Mouse (Mus musculus): ENCODE results near the gene Golgb1. TPM values are rescaled to one million over a fixed set of nuclear protein-coding genes. Genes with fewer than 3 reads are reported as not detected.

The Golgb1 gene
- polyA plus RNA-seq, 1 experiment from 2014 or later: 91.6 TPM

DNA sequence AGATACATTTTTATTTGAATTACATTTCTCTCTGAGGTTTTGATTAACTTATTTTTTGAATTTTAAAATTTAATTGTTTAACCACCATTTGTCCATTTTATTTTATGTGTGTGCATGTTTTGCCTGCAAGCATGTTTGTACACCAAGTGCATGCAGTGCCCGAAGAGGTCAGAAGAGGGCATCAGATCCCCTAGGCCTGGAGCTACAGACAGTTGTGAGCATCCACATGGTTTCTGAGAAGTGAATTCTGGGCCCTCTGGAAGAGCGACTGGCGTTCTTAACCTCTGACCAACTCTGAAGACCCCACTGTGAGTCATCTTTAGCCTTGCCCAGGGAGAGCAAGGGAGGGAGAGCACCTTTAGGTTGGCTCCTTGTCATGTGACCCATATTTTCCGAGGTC is 9.9 kb downstream of the Golgb1 start:
- Histone ChIP-seq H3K27me3 (no peaks in the 10 kb centered on the region), H3K36me3 (peaks cover 27% of the 10 kb centered on the region), H3K4me2 (replicated peaks) (no peak overlapping the region), H3K4me3 (replicated peaks) (no peak overlapping the region), H3K27ac (no peak overlapping the region), H3K9me3 (no peaks in the 10 kb centered on the region), H3K9ac (replicated peaks) (no peak overlapping the region), H3K4me1 (replicated peaks) (peaks cover 15% of the 10 kb centered on the region)
- ATAC-seq: no peak
- WGBS: 79% methylated on average over 4 of the region's 4 CpGs

DNA sequence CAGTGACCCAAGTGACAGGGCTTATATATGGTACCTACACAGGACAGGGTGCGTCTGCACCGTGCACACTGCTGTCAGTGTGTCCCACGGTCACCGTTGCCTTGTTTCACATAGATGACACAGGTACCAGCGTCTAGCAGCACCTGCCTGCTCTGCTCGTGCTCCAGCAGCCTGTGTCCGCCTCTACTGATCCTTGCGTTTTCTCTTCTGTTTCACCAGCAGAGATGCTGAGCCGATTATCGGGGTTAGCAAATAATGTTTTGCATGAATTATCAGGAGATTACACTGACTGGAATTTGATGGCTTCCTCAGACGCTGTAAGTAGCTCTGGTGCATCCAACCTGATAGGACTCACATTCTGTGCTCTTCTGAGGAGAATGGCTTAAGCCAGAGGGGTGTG is 11.0 kb downstream of the Golgb1 start:
- ATAC-seq: no peak
- no peaks in the 10 kb centered on the region for H3K9me3 ChIP-seq
- no peaks in the 10 kb centered on the region for H3K27me3 ChIP-seq
- no peak overlapping the region for H3K27ac ChIP-seq
- peaks cover 35% of the 10 kb centered on the region for H3K36me3 ChIP-seq
- H3K4me3 ChIP-seq (replicated peaks): no peak overlapping the region
- H3K4me2 ChIP-seq (replicated peaks): no peak overlapping the region
- peaks cover 14% of the 10 kb centered on the region for H3K4me1 ChIP-seq (replicated peaks)
- WGBS: 84% methylated on average over 11 of the region's 11 CpGs
- H3K9ac ChIP-seq (replicated peaks): no peak overlapping the region

DNA sequence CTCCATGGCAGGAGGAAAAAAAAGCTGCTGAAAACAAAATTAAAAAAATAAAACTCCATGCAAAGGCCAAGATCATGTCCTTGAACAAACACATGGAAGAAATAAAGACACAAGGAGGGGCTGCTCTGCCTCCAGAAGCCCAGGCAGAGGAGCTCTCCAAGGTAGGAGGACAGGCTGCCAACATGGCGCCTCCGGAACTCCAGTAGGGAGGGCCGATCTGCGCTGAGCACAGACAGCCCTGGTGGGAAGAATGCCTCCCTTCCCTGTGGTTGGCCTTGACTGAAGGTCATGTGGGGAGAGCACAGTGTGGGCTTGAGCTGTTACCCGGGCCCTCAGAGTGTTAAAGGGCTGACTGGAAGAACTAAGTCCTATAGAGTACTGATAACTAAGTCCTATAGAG is 12.6 kb downstream of the Golgb1 start:
- H3K27ac ChIP-seq: no peak overlapping the region
- no peak overlapping the region for H3K4me3 ChIP-seq (replicated peaks)
- no peak for ATAC-seq
- H3K9ac ChIP-seq (replicated peaks): no peak overlapping the region
- no peak overlapping the region for H3K4me2 ChIP-seq (replicated peaks)
- WGBS: 89% methylated on average over 5 of the region's 5 CpGs
- no peaks in the 10 kb centered on the region for H3K27me3 ChIP-seq
- H3K9me3 ChIP-seq: no peaks in the 10 kb centered on the region
- peaks cover 11% of the 10 kb centered on the region for H3K4me1 ChIP-seq (replicated peaks)
- H3K36me3 ChIP-seq: peaks cover 49% of the 10 kb centered on the region

DNA sequence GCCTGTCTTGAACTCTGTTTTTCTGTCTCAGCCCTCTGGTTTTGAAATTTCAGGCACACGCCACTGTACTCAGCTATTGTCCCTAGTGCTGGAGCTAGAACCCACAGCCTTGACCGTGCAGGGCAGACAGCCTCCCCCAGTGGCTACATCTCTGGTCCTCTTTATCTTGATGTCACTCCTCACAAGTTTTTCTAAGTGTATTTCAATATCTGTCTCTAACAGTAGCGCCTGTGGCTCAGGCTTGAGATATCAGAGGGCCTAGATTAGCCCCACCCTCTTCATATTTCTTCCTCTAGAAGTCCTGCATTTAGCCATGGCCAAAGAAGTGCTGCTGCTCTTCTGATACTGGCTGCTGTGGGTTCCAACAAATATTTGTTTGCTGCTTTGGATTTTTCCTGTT is 15.6 kb downstream of the Golgb1 start:
- WGBS: 92% methylated on average over 3 of the region's 3 CpGs
- no peak overlapping the region for H3K27ac ChIP-seq
- H3K36me3 ChIP-seq: peaks cover 76% of the 10 kb centered on the region

DNA sequence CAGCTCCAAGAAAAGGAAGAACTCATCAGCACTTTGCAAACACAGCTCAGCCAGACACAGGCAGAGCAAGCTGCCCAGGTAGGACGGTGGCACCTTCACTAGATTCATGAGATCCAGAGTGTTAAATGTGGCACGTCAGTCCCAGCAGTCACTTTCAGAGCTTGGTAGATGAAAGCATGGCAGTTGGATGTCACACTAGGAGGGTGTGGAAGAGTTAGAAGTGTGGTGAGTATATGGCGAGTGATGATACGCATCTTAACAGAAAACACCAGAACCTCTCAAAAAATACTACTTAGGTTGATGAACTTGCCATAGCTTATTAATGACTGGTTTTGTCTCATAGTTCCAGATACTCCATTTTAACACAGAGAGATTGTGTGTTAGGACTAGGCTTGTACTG is 16.5 kb downstream of the Golgb1 start:
- H3K4me2 ChIP-seq (replicated peaks): no peak overlapping the region
- H3K9me3 ChIP-seq: no peaks in the 10 kb centered on the region
- ATAC-seq: no peak
- no peak overlapping the region for H3K4me3 ChIP-seq (replicated peaks)
- no peaks in the 10 kb centered on the region for H3K4me1 ChIP-seq (replicated peaks)
- H3K9ac ChIP-seq (replicated peaks): no peak overlapping the region
- 98% methylated on average over 4 of the region's 4 CpGs for WGBS
- no peak overlapping the region for H3K27ac ChIP-seq
- H3K36me3 ChIP-seq: peaks cover 78% of the 10 kb centered on the region
- no peaks in the 10 kb centered on the region for H3K27me3 ChIP-seq

More for the DNA sequence above, 15.6 kb downstream of the Golgb1 start:
- H3K4me2 ChIP-seq (replicated peaks): no peak overlapping the region
- H3K9ac ChIP-seq (replicated peaks): no peak overlapping the region
- no peaks in the 10 kb centered on the region for H3K4me1 ChIP-seq (replicated peaks)
- no peaks in the 10 kb centered on the region for H3K9me3 ChIP-seq
- no peaks in the 10 kb centered on the region for H3K27me3 ChIP-seq
- no peak overlapping the region for H3K4me3 ChIP-seq (replicated peaks)
- ATAC-seq: no peak

DNA sequence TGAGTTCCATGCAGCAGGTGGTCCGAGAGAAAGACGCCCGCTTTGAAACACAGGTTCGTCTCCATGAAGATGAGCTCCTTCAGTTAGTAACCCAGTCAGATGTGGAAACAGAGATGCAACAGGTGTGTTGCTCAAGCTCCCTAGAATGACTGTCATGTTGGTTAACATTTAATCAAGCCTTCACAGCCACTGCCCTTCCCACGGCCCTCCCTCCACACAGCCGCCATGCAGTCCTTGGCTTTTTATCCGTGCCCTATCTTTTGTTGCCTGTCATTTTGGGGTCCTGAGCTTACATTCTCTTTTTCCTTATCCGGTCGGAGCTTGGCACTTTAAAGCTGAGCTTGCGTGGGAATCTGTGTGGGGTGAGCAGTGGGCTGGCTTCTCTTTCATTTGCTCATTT is 18.4 kb downstream of the Golgb1 start:
- peaks cover 79% of the 10 kb centered on the region for H3K36me3 ChIP-seq
- H3K4me3 ChIP-seq (replicated peaks): no peak overlapping the region
- 91% methylated on average over 10 of the region's 10 CpGs for WGBS
- no peaks in the 10 kb centered on the region for H3K9me3 ChIP-seq
- no peak for ATAC-seq
- no peaks in the 10 kb centered on the region for H3K27me3 ChIP-seq
- no peak overlapping the region for H3K27ac ChIP-seq
- no peaks in the 10 kb centered on the region for H3K4me1 ChIP-seq (replicated peaks)
- no peak overlapping the region for H3K4me2 ChIP-seq (replicated peaks)
- no peak overlapping the region for H3K9ac ChIP-seq (replicated peaks)

DNA sequence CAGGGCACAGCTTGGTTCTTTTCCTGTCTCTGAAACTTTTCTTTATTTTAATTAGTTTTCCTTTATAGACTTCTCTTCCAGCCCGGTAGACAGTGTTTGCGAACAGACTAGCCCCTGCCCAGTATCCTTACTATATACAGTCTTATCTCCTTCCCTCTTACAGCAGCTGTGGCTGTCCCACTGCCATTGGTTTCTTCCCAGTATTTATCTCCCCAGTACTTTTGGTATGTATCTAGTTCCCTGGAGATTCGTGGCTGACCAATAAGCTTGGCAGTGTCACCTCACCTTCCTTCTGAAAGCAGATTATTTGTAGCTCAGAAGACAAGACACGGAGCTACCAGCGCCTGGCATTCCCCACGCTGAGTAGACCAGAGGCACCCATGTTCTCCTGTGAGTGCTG is 21.8 kb downstream of the Golgb1 start:
- H3K9ac ChIP-seq (replicated peaks): no peak overlapping the region
- H3K4me2 ChIP-seq (replicated peaks): no peak overlapping the region
- H3K36me3 ChIP-seq: peaks cover 89% of the 10 kb centered on the region
- H3K4me3 ChIP-seq (replicated peaks): no peak overlapping the region
- no peak overlapping the region for H3K27ac ChIP-seq
- ATAC-seq: no peak
- no peaks in the 10 kb centered on the region for H3K9me3 ChIP-seq
- H3K4me1 ChIP-seq (replicated peaks): no peaks in the 10 kb centered on the region
- 95% methylated on average over 6 of the region's 6 CpGs for WGBS
- no peaks in the 10 kb centered on the region for H3K27me3 ChIP-seq

DNA sequence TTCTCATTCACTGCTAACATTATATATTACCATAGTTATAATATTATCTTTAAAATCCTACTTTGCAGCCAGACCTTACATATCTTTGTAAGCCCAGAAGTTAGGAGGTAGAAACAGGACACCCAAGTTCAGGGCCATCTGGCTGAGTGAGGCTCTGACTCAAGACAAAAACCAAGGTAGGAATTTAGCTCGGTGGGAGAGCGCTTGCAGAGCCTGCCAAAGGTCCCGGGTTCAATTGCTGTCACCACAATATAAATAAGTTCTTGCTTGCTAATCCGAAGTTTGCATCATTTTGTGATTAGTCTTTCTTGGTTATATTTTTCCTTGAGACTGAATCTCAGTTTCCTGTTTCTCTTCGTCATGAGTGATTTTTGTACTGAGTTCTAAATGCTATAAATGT is 28.2 kb downstream of the Golgb1 start:
- H3K36me3 ChIP-seq: peaks cover 62% of the 10 kb centered on the region
- H3K4me3 ChIP-seq (replicated peaks): no peak overlapping the region
- no peaks in the 10 kb centered on the region for H3K9me3 ChIP-seq
- H3K4me1 ChIP-seq (replicated peaks): no peaks in the 10 kb centered on the region
- no peak overlapping the region for H3K4me2 ChIP-seq (replicated peaks)
- H3K9ac ChIP-seq (replicated peaks): no peak overlapping the region
- H3K27me3 ChIP-seq: no peaks in the 10 kb centered on the region
- ATAC-seq: no peak
- WGBS: 90% methylated on average over 5 of the region's 5 CpGs
- H3K27ac ChIP-seq: no peak overlapping the region

DNA sequence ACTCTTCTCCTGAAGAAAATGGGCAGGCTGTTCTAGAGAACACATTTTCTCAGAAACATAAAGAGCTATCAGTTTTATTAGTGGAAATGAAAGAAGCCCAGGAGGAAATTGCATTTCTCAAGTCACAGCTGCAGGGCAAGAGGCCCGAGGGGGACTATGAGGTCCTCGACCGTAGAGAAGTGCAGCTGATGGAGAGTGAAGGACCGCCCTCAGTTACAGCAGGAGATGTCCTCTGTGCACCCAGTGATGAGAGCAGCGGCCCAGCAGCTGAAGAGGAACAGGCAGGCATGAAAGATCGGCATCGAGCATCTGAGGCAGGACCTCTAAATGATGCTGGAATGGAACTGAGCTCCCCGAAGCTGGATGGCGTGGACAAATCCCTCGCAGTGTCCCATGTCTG is 37.0 kb downstream of the Golgb1 start:
- Histone ChIP-seq H3K4me2 (replicated peaks) (no peak overlapping the region), H3K36me3 (peaks cover 77% of the 10 kb centered on the region), H3K9ac (replicated peaks) (no peak overlapping the region), H3K9me3 (no peaks in the 10 kb centered on the region), H3K4me3 (replicated peaks) (no peak overlapping the region), H3K4me1 (replicated peaks) (no peaks in the 10 kb centered on the region), H3K27ac (no peak overlapping the region), H3K27me3 (no peaks in the 10 kb centered on the region)
- 91% methylated on average over 10 of the region's 10 CpGs for WGBS
- no peak for ATAC-seq

DNA sequence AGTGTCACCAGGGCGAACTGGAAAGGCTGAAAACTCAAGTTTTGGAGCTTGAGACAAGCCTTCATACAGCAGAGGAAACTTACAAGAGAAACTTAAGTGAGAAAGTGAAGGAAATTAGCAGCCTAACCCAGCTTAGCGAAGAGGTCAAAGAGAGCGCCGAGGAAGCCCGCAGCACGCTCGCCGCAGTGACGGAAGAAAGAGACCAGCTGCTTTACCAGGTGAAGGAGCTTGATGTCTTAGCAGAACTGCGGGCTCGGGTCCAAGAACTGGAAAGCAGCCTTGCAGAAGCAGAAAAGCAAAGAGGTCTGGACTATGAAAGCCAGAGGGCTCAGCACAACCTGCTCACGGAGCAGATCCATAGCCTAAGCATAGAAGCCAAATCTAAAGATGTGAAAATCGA is 37.4 kb downstream of the Golgb1 start:
- Histone ChIP-seq H3K4me3 (replicated peaks) (no peak overlapping the region), H3K4me2 (replicated peaks) (no peak overlapping the region), H3K9me3 (no peaks in the 10 kb centered on the region), H3K27ac (no peak overlapping the region), H3K36me3 (peaks cover 80% of the 10 kb centered on the region), H3K27me3 (no peaks in the 10 kb centered on the region), H3K4me1 (replicated peaks) (no peaks in the 10 kb centered on the region), H3K9ac (replicated peaks) (no peak overlapping the region)
- WGBS: 90% methylated on average over 13 of the region's 13 CpGs
- no peak for ATAC-seq

DNA sequence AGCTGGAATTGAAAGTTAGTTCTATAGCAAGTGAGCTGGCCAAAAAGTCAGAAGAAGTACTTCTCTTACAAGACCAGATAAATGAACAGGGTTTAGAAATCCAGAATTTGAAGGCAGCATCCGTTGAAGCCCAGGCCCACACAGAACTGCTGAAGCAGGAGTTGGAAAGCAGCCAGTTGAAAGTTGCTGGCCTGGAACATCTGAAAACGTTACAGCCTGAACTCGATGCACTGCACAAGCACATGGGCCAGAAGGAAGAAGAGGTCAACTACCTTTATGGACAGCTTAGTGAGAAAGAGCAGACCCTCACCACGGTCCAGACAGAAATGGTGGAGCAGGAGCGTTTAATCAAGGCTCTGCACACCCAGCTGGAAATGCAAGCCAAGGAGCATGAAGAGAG is 39.3 kb downstream of the Golgb1 start:
- Histone ChIP-seq H3K4me3 (replicated peaks) (no peak overlapping the region), H3K36me3 (peaks cover 84% of the 10 kb centered on the region), H3K27me3 (no peaks in the 10 kb centered on the region), H3K4me2 (replicated peaks) (no peak overlapping the region), H3K9ac (replicated peaks) (no peak overlapping the region), H3K9me3 (no peaks in the 10 kb centered on the region), H3K27ac (no peak overlapping the region), H3K4me1 (replicated peaks) (no peaks in the 10 kb centered on the region)
- ATAC-seq: no peak
- WGBS: 93% methylated on average over 5 of the region's 5 CpGs

DNA sequence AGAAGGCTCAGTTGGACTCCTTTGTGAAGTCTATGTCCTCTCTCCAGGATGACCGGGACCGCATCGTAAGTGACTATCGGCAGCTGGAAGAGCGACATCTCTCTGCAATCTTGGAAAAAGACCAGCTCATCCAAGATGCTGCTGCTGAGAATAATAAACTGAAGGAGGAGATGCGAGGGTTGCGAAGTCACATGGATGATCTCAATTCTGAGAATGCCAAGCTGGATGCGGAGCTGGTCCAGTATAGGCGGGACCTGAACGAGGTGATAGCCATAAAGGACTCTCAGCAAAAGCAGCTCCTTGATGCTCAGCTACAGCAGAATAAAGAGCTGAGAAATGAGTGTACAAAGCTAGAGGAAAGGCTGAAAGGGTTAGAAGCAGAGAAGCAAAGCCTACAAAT is 43.6 kb downstream of the Golgb1 start:
- H3K4me2 ChIP-seq (replicated peaks): no peak overlapping the region
- peaks cover 86% of the 10 kb centered on the region for H3K36me3 ChIP-seq
- H3K9ac ChIP-seq (replicated peaks): no peak overlapping the region
- no peak overlapping the region for H3K4me3 ChIP-seq (replicated peaks)
- H3K4me1 ChIP-seq (replicated peaks): no peaks in the 10 kb centered on the region
- ATAC-seq: no peak
- H3K27me3 ChIP-seq: no peaks in the 10 kb centered on the region
- no peaks in the 10 kb centered on the region for H3K9me3 ChIP-seq
- H3K27ac ChIP-seq: no peak overlapping the region
- 97% methylated on average over 10 of the region's 10 CpGs for WGBS

DNA sequence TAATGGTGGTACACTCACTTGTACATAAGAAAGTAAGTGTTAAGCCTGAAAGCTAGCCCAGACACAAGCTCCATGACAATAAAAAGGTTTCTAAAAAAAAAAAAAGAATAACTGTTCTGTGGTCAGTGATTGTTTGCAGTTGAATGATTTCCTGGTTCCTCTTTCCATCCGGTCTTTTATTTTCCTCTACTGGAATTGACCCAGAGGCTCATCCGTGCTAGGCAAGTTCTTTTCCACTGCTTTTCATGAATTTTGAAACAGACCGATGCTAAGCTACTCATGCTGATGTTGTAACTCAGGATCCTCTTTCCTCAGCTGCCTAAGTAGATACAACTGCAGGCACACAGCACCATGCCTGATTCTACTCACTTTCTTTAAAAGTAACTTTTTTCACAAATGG is 45.5 kb downstream of the Golgb1 start:
- ATAC-seq: no peak
- H3K4me3 ChIP-seq (replicated peaks): no peak overlapping the region
- WGBS: 88% methylated on average over 3 of the region's 3 CpGs
- no peaks in the 10 kb centered on the region for H3K27me3 ChIP-seq
- H3K9ac ChIP-seq (replicated peaks): no peak overlapping the region
- H3K9me3 ChIP-seq: no peaks in the 10 kb centered on the region
- no peaks in the 10 kb centered on the region for H3K4me1 ChIP-seq (replicated peaks)
- H3K27ac ChIP-seq: no peak overlapping the region
- H3K4me2 ChIP-seq (replicated peaks): no peak overlapping the region
- H3K36me3 ChIP-seq: peaks cover 79% of the 10 kb centered on the region
